Mouse (Mus musculus) mesoderm, embryonic 11.5 days (tissue): ENCODE data around the gene C1galt1.

ENCODE experiments used
- DNase-seq: peaks from one replicate; pipeline ENCODE4 v3.0.0-alpha.2; 2012; ENCODE audit warnings: low read depth, low spot score

C1galt1 gene

GRCm38 (mm10) chr6:7844802-7845679 is at the start of gene C1galt1:
Gene C1galt1, plus strand, starts transcription at chr6:7844842.
- peak; percentile 28 for DNase-seq

GRCm38 (mm10) chr6:7799969-7800368 is 44.7 kb upstream of the C1galt1 start:
- DNase-seq, result no peak

GRCm38 (mm10) chr6:7803765-7804542 is 40.7 kb upstream of the C1galt1 start:
- DNase-seq, result no peak

GRCm38 (mm10) chr6:7814146-7814545 is 30.5 kb upstream of the C1galt1 start:
- no peak for DNase-seq

- no peak for DNase-seq
These were observed 28.4 kb upstream of the C1galt1 start for GRCm38 (mm10) chr6:7816233-7816632.

- no peak for DNase-seq
These were observed 22.0 kb upstream of the C1galt1 start for GRCm38 (mm10) chr6:7822688-7823087.

- DNase-seq, result no peak
These were observed 13.8 kb upstream of the C1galt1 start for GRCm38 (mm10) chr6:7830793-7831192.

- DNase-seq, result no peak
These were observed 12.0 kb upstream of the C1galt1 start for GRCm38 (mm10) chr6:7832564-7833175.

- no peak for DNase-seq
These were observed 773 bp upstream of the C1galt1 start for GRCm38 (mm10) chr6:7843726-7844411.

GRCm38 (mm10) chr6:7844412-7844801 is 235 bp upstream of the C1galt1 start:
- peak; percentile 98 for DNase-seq

- DNase-seq, result no peak
These were observed 1.0 kb downstream of the C1galt1 start for GRCm38 (mm10) chr6:7845680-7846017.

GRCm38 (mm10) chr6:7846726-7847439 is 2.2 kb downstream of the C1galt1 start:
- no peak for DNase-seq

GRCm38 (mm10) chr6:7847890-7848508 is 3.4 kb downstream of the C1galt1 start:
- no peak for DNase-seq

- no peak for DNase-seq
These were observed 4.1 kb downstream of the C1galt1 start for GRCm38 (mm10) chr6:7848714-7849113.

- DNase-seq, result no peak
These were observed 6.4 kb downstream of the C1galt1 start for GRCm38 (mm10) chr6:7851036-7851435.

- DNase-seq, result no peak
These were observed 8.3 kb downstream of the C1galt1 start for GRCm38 (mm10) chr6:7852919-7853318.

- DNase-seq, result no peak
These were observed 8.8 kb downstream of the C1galt1 start for GRCm38 (mm10) chr6:7853461-7853860.

GRCm38 (mm10) chr6:7856682-7857290 is 12.1 kb downstream of the C1galt1 start:
- DNase-seq, result no peak

GRCm38 (mm10) chr6:7857356-7858247 is 13.0 kb downstream of the C1galt1 start:
- no peak for DNase-seq
